Mouse (Mus musculus) gastrocnemius, postnatal 25 days (tissue): Measurements from ENCODE around the gene Il23a. TPM values are rescaled to one million over a fixed set of nuclear protein-coding genes. Genes with fewer than 3 reads are reported as not detected.
"Not testable (repeated sequence)": the region's sequence is repeated elsewhere in the genome, so short reads cannot be mapped to it uniquely, and the experiment has no call there.

Source experiments
- DNase-seq: peaks from one replicate; pipeline ENCODE4 v3.0.0; 2022
- long read RNA-seq, 2 experiments: library from polyadenylated mRNA; stranded (forward); transcript quantifications; one replicate each; pipeline ENCODE4 v2.0.0; 2021
- total RNA-seq, 2 experiments: library from RNA; stranded (reverse); gene quantifications; 1 replicate in 1 of 2; 2 replicates in 1 of 2; pipeline ENCODE4 v1.2.3; 2021

Il23a gene
- not detected for total RNA-seq
- long read RNA-seq, experiment 1, result 0 reads
- long read RNA-seq, experiment 2, result 0 reads

GRCm38 (mm10) chr10:128298702-128299171, at the start of gene Il23a:
Gene Il23a (minus strand): TSS chr10:128298752.
- no peak for DNase-seq

GRCm38 (mm10) chr10:128347541-128347940, 49.0 kb upstream of the Il23a start:
- no peak for DNase-seq

- DNase-seq, result peak; percentile 78
Measured at GRCm38 (mm10) chr10:128344568-128345275, 46.2 kb upstream of the Il23a start.

GRCm38 (mm10) chr10:128343436-128343835, 44.9 kb upstream of the Il23a start:
- DNase-seq, result no peak

- DNase-seq, result no peak
Measured at GRCm38 (mm10) chr10:128340257-128340656, 41.7 kb upstream of the Il23a start.

GRCm38 (mm10) chr10:128338948-128339347, 40.4 kb upstream of the Il23a start:
- DNase-seq, result peak; percentile 42

- no peak for DNase-seq
Measured at GRCm38 (mm10) chr10:128338415-128338814, 39.9 kb upstream of the Il23a start.

- DNase-seq, result peak; percentile 98
Measured at GRCm38 (mm10) chr10:128337306-128338181, 39.0 kb upstream of the Il23a start, which contains the start of gene Cs. Gene Cs (plus strand): TSS chr10:128337734.

GRCm38 (mm10) chr10:128336597-128336996, 38.0 kb upstream of the Il23a start:
- no peak for DNase-seq

GRCm38 (mm10) chr10:128336195-128336594, 37.6 kb upstream of the Il23a start:
- DNase-seq, result no peak

GRCm38 (mm10) chr10:128335582-128335981, 37.0 kb upstream of the Il23a start:
- peak; percentile 47 for DNase-seq

- not testable (repeated sequence) for DNase-seq
Measured at GRCm38 (mm10) chr10:128332358-128333249, 34.1 kb upstream of the Il23a start.

- DNase-seq, result no peak
Measured at GRCm38 (mm10) chr10:128327610-128328009, 29.1 kb upstream of the Il23a start.

- no peak for DNase-seq
Measured at GRCm38 (mm10) chr10:128326825-128327224, 28.3 kb upstream of the Il23a start.

GRCm38 (mm10) chr10:128323516-128323915, 25.0 kb upstream of the Il23a start:
- no peak for DNase-seq

GRCm38 (mm10) chr10:128322141-128323108, 23.9 kb upstream of the Il23a start, which contains the start of gene Cnpy2:
Gene Cnpy2 (plus strand): TSS chr10:128322459.
- peak; percentile 79 for DNase-seq

- no peak for DNase-seq
Measured at GRCm38 (mm10) chr10:128321641-128322040, 23.1 kb upstream of the Il23a start.

GRCm38 (mm10) chr10:128315578-128315977, 17.0 kb upstream of the Il23a start:
- no peak for DNase-seq

- no peak for DNase-seq
Measured at GRCm38 (mm10) chr10:128310902-128311301, 12.3 kb upstream of the Il23a start.

- no peak for DNase-seq
Measured at GRCm38 (mm10) chr10:128310177-128310576, 11.6 kb upstream of the Il23a start.

GRCm38 (mm10) chr10:128309654-128310053, 11.1 kb upstream of the Il23a start:
- no peak for DNase-seq
